Mouse (Mus musculus) midbrain, embryonic 14.5 days (tissue): ENCODE measurements around the gene Pgghg. TPM values are rescaled to one million over a fixed set of nuclear protein-coding genes. Genes with fewer than 3 reads are reported as not detected.

Experiments used
- ATAC-seq: fragments of 200-750 bp; cut with Nextera tagmentation; 2 replicates; pipeline ENCODE4 v1.8.0; 2017; ENCODE audit warnings: moderate number of reproducible peaks, moderate library complexity; ENCODE audit not compliant: low FRiP score, low TSS enrichment
- DNase-seq: peaks from one replicate; pipeline ENCODE4 v3.0.0-alpha.2; 2015
- H3K27ac ChIP-seq: fragments of 300-500 bp; sonication (generic); replicated peaks from 2 replicates; pipeline ENCODE4 v1.5.1; 2014; ENCODE audit warnings: mild to moderate bottlenecking, low read depth, low read length, moderate library complexity
- H3K27me3 ChIP-seq: fragments of 300-500 bp; sonication (generic); 2 replicates; pipeline ENCODE4 v1.6.1; 2014; ENCODE audit warnings: low read length, control low read depth, mixed read lengths; ENCODE audit not compliant: control insufficient read depth, insufficient read depth
- H3K36me3 ChIP-seq: fragments of 300-500 bp; sonication (generic); 2 replicates; pipeline ENCODE4 v1.6.1; 2014; ENCODE audit warnings: low read length, control low read depth; ENCODE audit not compliant: control insufficient read depth, insufficient read depth
- H3K4me1 ChIP-seq: fragments of 300-500 bp; sonication (generic); 2 replicates; pipeline ENCODE4 v1.6.1; 2014; ENCODE audit warnings: mild to moderate bottlenecking, antibody characterized with exemption, low read length, control low read depth; ENCODE audit not compliant: control insufficient read depth, insufficient read depth
- H3K4me2 ChIP-seq: fragments of 300-500 bp; sonication (generic); 2 replicates; pipeline ENCODE4 v1.6.1; 2014; ENCODE audit warnings: mild to moderate bottlenecking, low read length, moderate library complexity
- H3K4me3 ChIP-seq: fragments of 300-500 bp; sonication (generic); replicated peaks from 2 replicates; pipeline ENCODE4 v1.5.1; 2014; ENCODE audit warnings: low read depth, low read length
- H3K9ac ChIP-seq: fragments of 300-500 bp; sonication (generic); replicated peaks from 2 replicates; pipeline ENCODE4 v1.6.1; 2014; ENCODE audit warnings: mild to moderate bottlenecking, low read length, moderate library complexity
- H3K9me3 ChIP-seq: fragments of 300-500 bp; sonication (generic); 2 replicates; pipeline ENCODE4 v1.6.1; 2016; ENCODE audit warnings: low read length, control low read depth, mixed read lengths; ENCODE audit not compliant: control insufficient read depth
- WGBS: fragments of 180-500 bp; shearing (Covaris S2); extraction: QIAGEN DNeasy Blood & Tissue Kit; methylation state at CpG from one replicate; pipeline ENCODE4 v1.1.7; 2014; 5-methylcytosine and 5-hydroxymethylcytosine counted together
- polyA plus RNA-seq: library from polyadenylated mRNA; unstranded; fragments of >200 nt; fragmentation: Nextera tagmentation; extraction: Ambion mirVana; gene quantifications from 2 replicates; pipeline ENCODE4 v1.2.1, GENCODE M21; 2014

Gene Pgghg
- 5.0 and 7.4 TPM in 2 replicates for polyA plus RNA-seq

DNA sequence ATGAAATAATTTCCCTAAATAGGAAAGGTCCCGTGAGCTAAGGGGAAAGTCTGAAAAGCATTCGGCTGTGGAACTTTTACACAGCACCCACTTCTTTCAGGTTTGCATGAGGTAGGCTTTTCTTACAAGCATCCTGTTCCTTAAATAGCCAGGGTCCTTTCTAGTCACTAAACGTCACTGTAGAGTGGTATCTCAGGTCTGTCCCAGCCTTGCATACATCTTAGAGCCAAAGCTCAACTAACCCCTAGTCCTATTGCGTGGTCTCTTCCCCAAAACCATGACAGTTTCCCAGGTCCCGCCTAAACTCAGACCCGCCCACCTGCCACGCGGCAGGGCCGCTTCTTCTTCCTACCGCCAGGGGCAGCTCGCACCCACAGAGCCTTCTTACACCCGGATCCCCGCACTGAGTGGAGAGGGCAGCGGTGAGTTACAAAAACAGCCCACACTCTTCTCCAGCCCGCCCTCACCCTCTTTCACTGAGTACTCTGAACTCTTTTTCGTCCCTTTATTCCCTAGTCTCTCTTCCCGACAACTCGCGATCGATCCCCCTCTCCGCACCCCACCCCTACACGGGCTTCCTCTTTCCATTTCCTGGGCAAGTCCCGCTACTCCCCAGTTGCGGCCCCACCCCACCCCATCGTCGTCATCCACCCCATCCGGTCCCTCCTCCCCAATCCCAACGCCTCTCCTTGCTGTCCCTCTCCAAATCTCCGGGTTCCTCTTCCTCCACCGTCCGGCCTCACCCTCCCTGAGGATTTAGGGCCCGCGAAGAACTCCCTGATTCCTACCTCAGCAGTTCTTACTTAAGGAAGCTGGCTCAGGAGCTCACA, at the start of gene Pgghg:
TSS of gene Pgghg (plus strand) at position 170 of the 830 bp plus-strand sequence.
- no peaks in the 10 kb centered on the region for H3K9me3 ChIP-seq
- H3K4me1 ChIP-seq, result no peaks in the 10 kb centered on the region; the same call in 1 of the 2 replicates
- peak; percentile 84 for DNase-seq
- H3K27ac ChIP-seq, result no peak within 1 kb of the TSS
- no peaks in the 10 kb centered on the region; the same call in 1 of the 2 replicates for H3K36me3 ChIP-seq
- H3K4me3 ChIP-seq, result peak within 1 kb of the TSS; percentile 42
- H3K27me3 ChIP-seq, result no peaks in the 10 kb centered on the region
- 4% methylated on average over 33 of the region's 33 CpGs for WGBS
- peak within 1 kb of the TSS; percentile 48 for H3K4me2 ChIP-seq
- ATAC-seq, result peak; percentile 86
- H3K9ac ChIP-seq, result peak within 1 kb of the TSS; percentile 40; the same call in 1 of the 2 replicates

DNA sequence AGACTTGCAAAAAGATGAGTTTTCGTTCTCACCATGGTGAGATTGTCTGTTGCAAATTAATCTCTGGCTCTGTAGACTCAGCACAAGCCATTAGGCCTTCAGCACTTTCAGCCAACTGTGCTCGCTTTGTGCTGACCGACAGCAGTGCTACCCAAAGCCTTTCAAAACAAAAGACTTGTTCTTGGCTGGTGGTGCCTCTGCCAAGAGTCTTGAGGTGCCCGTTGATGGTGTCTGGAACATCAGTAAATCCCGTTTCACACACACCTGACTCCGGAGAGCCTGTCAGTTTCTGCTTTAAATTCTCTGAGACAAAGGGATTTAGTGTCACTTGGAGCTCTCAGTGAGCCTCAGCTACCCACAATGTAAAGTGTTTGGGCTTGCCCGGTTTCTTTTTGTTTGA, 47.2 kb upstream of the Pgghg start:
- no peaks in the 10 kb centered on the region for H3K4me1 ChIP-seq
- peaks cover 78% of the 10 kb centered on the region for H3K36me3 ChIP-seq
- DNase-seq, result no peak
- H3K9ac ChIP-seq, result no peak overlapping the region
- WGBS, result 88% methylated on average over 7 of the region's 7 CpGs
- ATAC-seq, result no peak
- H3K27ac ChIP-seq, result no peak overlapping the region
- H3K4me2 ChIP-seq, result no peak overlapping the region
- no peaks in the 10 kb centered on the region for H3K27me3 ChIP-seq
- H3K4me3 ChIP-seq, result no peak overlapping the region
- no peaks in the 10 kb centered on the region for H3K9me3 ChIP-seq

DNA sequence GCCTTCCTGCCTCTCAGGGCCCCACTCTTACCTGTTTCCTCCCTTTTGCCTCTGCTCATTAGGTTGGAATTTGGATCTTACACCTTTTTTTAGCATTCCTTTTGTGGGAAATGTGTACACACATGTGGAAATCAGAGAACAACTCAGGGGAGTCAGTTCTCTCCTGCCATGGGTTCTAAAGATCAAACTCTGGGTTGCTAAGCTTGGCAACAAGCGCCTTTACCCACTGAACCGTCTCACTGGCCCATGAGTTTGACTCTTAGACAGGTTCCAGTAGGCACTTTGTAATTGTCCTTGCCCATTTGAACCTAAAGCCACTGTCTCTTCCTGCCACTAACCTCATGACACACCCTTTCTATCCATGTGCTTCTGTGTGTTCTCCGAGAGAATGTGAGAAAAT, 46.6 kb upstream of the Pgghg start:
- Histone ChIP-seq H3K4me3 (no peak overlapping the region), H3K27me3 (no peaks in the 10 kb centered on the region), H3K9me3 (no peaks in the 10 kb centered on the region), H3K4me2 (no peak overlapping the region), H3K4me1 (no peaks in the 10 kb centered on the region), H3K27ac (no peak overlapping the region), H3K36me3 (peaks cover 78% of the 10 kb centered on the region), H3K9ac (no peak overlapping the region)
- DNase-seq (no peak), ATAC-seq (no peak)
- WGBS, result 94% methylated on average over 3 of the region's 3 CpGs

DNA sequence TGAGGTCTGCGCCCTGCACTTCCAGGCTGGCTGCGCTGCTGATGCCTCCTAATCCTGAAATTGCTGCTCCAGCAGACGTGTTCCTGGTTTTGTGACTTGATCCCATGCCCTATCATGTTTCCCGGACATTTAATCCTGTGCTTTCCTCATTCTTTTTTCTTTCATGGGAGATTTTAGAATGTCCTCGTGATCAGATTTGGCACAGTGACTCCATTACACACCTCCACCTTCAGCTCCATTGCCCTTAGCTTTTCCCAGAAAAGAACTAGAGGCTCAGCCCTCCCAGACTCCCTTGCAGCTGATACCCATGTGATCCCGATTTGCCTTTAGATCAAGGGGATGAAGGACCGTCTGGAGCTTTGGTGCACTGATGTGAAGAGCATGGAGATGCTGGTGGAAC, 43.3 kb upstream of the Pgghg start:
- H3K9ac ChIP-seq, result no peak overlapping the region
- peaks cover 59% of the 10 kb centered on the region for H3K36me3 ChIP-seq
- no peak overlapping the region for H3K27ac ChIP-seq
- no peaks in the 10 kb centered on the region for H3K9me3 ChIP-seq
- H3K4me2 ChIP-seq, result no peak overlapping the region
- DNase-seq (no peak), ATAC-seq (no peak)
- no peaks in the 10 kb centered on the region for H3K27me3 ChIP-seq
- H3K4me3 ChIP-seq, result no peak overlapping the region
- no peaks in the 10 kb centered on the region for H3K4me1 ChIP-seq
- WGBS, result 87% methylated on average over 7 of the region's 7 CpGs

DNA sequence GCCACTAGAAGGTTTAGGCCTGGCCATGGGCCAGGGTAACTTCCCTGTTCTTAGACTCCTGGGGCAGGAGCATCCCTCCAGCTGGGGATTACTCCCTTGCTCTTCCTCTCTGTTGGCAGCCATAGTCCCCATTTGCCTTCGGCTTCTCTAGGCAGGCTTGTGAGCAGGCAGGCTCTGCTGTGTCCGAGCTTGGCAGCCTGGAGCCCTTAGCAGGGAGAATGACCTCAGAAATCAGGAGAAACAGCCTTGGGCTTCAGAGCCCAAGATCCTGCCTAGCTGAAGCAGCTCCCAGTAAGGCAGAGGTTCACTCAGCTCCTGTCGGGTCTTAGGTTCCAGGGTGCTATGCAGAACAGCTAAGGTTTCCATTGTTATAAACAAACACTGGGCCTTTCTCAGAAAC, 42.1 kb upstream of the Pgghg start:
- no peak overlapping the region for H3K9ac ChIP-seq
- ATAC-seq (no peak), DNase-seq (no peak)
- no peaks in the 10 kb centered on the region for H3K9me3 ChIP-seq
- no peaks in the 10 kb centered on the region for H3K4me1 ChIP-seq
- H3K36me3 ChIP-seq, result peaks cover 47% of the 10 kb centered on the region
- H3K27me3 ChIP-seq, result no peaks in the 10 kb centered on the region
- H3K4me3 ChIP-seq, result no peak overlapping the region
- H3K27ac ChIP-seq, result no peak overlapping the region
- H3K4me2 ChIP-seq, result no peak overlapping the region
- 81% methylated on average over 3 of the region's 3 CpGs for WGBS

DNA sequence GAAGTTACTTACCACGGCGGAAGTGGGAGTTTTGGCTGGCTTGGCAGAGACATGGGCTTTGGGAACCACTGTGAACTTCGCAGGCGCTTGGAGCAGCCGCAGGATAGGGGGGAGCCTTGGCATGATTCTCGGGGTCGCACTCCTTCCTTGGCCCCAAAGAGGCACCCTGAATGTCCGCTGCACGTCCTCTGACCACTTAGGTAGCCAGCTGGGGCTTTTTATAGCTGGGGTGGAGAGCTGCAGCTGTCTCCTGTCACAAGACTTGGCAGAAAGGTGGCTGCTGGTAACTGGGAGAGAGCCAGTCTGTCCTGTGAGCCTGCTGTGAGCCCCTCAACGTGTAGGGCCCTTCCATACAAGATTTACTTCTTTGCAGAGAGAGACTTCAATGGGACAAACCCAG, 41.0 kb upstream of the Pgghg start, which contains the start of gene Cox8b:
TSS of gene Cox8b (minus strand) at position 227 of the 400 bp plus-strand sequence.
- 84% methylated on average over 10 of the region's 10 CpGs for WGBS
- no peak for ATAC-seq
- Histone ChIP-seq H3K4me3 (no peak within 1 kb of the TSS), H3K27me3 (no peaks in the 10 kb centered on the region), H3K9me3 (no peaks in the 10 kb centered on the region), H3K27ac (no peak within 1 kb of the TSS), H3K9ac (no peak within 1 kb of the TSS), H3K4me2 (no peak within 1 kb of the TSS), H3K36me3 (peaks cover 40% of the 10 kb centered on the region), H3K4me1 (no peaks in the 10 kb centered on the region)
- DNase-seq, result no peak

DNA sequence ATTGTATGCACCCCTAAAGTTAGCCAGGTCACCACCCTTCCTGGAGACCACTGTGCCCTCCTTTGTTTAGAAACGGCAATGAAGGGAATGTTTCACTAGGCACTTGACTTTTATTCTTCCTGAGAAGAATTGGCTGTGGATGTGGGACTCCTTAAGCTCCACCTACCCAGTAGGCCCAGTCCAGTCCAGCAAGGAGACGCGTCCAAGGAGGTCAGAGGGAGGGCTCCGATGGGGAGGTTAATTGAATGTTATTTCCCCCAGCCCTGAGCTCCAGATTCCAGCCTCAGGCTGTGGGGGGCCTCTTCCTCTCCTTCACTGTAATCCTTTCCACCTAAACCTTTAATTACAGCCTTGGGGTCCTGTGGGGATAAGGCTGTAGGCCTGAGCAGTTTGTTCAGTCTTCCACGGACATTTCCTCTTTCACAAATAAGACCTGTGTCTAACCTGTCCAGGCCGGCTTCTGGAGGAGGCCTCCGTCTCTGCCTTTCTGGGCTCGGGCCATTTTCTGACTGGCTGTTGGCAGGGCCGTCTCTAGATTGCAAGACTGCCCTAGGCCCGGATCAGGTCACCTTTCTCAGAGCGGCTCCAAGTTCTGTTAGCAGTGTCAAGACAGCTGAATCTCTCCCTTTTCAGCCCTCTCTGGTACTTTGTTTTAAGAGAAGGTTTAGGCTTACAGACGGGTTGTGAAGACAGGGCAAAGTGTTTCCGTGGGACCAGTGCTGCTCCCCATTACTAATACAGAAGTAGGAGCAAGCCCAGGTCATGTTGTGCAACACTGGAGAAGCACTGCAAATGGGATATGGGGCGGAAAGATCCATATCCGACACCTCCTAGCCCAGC, 38.9 kb upstream of the Pgghg start:
- Histone ChIP-seq H3K27ac (no peak overlapping the region), H3K36me3 (peaks cover 24% of the 10 kb centered on the region), H3K4me3 (no peak overlapping the region), H3K4me2 (no peak overlapping the region), H3K27me3 (no peaks in the 10 kb centered on the region), H3K9me3 (no peaks in the 10 kb centered on the region), H3K4me1 (no peaks in the 10 kb centered on the region), H3K9ac (no peak overlapping the region)
- 83% methylated on average over 15 of the region's 15 CpGs for WGBS
- no peak for DNase-seq
- ATAC-seq, result no peak

DNA sequence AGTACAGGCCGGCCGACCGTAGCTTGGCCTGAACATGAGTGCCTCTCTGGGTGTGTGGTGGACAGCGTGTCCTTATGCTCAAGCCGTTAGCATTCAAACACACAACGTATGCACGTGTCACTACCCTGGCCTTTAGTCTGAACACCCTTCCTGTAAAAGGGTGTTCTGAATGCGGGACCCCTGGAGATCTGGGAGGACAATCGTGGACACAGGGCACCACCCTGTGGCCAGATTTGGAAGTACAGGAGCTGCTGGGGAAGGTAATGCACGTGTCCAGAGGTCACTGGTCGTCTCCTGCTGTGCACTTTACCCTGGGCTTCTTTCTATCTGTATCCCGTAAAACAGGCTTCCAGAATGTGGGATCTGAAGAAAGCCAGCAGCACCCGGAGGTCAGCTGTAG, 38.0 kb upstream of the Pgghg start:
- Histone ChIP-seq H3K4me1 (no peaks in the 10 kb centered on the region), H3K9me3 (no peaks in the 10 kb centered on the region), H3K36me3 (peaks cover 14% of the 10 kb centered on the region), H3K4me3 (no peak overlapping the region), H3K27ac (no peak overlapping the region), H3K4me2 (no peak overlapping the region), H3K27me3 (no peaks in the 10 kb centered on the region), H3K9ac (no peak overlapping the region)
- DNase-seq (peak; percentile 83), ATAC-seq (peak; percentile 37; the same call in 1 of the 2 replicates)
- 27% methylated on average over 13 of the region's 13 CpGs for WGBS
